Mouse (Mus musculus): Measurements from ENCODE around the gene Coro2a.
"Not testable (repeated sequence)": the region's sequence is repeated elsewhere in the genome, so short reads cannot be mapped to it uniquely, and the experiment has no call there.

The Coro2a gene

GRCm38 (mm10) chr4:46601844-46602423, at the start of gene Coro2a:
Coro2a (minus strand) TSS chr4:46602202.
- in situ Hi-C loops (cut with MboI, MseI), result no loop called here

- in situ Hi-C loops (cut with MboI, MseI), result no loop called here
Measured at GRCm38 (mm10) chr4:46650086-46650753, 48.2 kb upstream of the Coro2a start, which contains the start of gene Tbc1d2. Tbc1d2 (minus strand) TSS chr4:46650209.

DNA sequence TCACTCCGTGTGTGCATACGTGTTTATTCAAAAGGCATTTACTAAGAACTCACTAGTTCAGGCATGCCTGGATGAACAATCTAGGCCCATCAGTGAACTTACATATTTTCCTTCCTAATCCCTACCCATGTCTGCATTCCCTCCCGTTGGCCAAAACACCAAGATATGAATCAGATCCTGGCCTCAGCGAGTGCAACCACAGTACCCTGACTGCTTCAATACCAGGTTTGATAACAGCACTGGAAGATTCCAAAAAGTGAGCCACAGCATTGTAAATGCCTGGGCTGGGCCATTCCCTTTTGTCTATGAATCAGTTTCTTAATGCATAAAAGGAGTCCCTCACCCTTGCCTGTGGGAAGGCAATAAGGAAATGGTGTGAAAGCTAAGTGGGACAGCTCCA, 47.2 kb upstream of the Coro2a start:
- in situ Hi-C loops (cut with MboI, MseI), result loop anchor here (5.0 kb wide), 1 partner anchor 37 kb away; no protein-coding TSS in a partner anchor

DNA sequence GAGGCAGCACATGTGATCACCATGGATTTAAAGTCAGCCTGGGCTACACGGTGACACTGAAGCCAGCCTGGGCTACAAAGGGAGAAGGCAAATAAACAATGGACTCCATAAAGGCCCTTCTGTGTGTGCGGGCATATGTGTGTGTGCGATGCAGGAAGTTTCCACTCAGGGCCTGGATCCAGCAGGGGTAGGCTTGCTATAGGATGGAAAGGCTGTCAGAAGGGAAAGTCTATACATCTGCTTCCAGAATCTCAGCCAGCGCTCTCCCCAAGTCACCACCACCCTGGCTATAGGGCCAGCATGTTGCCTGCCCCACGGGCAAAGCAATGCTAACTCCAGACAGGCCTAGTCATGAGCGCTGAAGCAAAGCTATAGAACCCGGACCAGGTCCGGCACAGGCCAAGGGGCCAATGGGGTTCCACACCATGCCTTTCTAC, 41.7 kb upstream of the Coro2a start:
- in situ Hi-C loops (cut with MboI, MseI), result no loop called here

GRCm38 (mm10) chr4:46642924-46643675, 41.1 kb upstream of the Coro2a start:
- in situ Hi-C loops (cut with MboI, MseI), result no loop called here

GRCm38 (mm10) chr4:46641283-46641682, 39.3 kb upstream of the Coro2a start:
- in situ Hi-C loops (cut with MboI, MseI), result no loop called here

DNA sequence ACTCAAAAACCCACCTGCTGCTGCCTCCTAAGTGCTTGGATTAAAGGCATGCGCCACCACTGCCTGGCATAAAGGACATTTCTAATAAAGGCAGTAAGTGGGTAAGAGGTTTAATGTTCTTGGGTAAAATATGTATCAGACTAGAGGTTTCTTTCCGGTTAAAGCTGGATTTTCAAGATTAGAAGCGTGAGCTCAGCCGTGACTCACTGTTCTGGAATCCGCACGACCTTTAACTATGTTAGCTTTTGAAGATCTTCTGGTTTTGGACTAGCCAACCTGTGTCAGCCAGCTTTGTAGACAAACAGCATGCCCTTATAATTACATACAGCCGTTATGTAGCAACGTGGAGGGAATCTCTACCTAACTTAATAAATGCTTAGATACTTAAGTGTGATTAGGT, 37.9 kb upstream of the Coro2a start:
- in situ Hi-C loops (cut with MboI, MseI), result no loop called here

GRCm38 (mm10) chr4:46637250-46637649, 35.2 kb upstream of the Coro2a start:
- in situ Hi-C loops (cut with MboI, MseI), result not testable (repeated sequence)

DNA sequence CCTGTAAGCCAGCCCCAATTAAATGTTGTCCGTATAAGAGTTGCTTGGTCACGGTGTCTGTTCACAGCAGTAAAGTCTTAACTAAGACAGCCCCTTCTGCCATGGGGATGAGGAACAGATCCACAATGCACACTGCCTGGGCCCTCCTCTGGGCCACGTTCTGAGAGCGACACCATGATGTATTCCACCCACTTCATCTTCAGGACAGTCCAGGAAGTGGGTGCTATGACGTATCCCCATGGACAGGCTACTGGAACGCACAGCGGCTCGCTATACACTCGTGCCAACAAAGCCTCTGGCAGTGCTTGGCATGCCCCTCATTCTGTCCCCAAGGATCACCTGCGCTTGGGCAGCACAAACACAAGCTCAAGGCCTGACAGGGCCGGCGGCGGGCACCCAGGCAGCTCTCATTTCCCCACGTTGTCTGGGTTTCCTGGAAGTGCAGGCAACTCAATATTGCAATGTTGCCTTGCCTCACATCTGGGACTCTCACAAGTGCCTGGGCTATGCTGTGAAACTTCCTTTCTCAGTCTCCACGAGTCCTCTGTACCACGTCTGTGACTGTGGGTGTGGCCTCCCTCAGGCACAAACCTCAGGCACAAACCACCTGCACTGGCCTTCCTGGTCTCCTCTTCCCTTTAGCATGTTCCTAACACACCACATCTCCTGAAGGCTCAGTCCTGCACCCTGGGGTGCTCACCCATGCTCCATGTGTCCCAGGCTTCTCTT, 33.9 kb upstream of the Coro2a start:
- in situ Hi-C loops (cut with MboI, MseI), result no loop called here

GRCm38 (mm10) chr4:46634881-46635280, 32.9 kb upstream of the Coro2a start:
- in situ Hi-C loops (cut with MboI, MseI), result no loop called here

GRCm38 (mm10) chr4:46633565-46633964, 31.6 kb upstream of the Coro2a start:
- in situ Hi-C loops (cut with MboI, MseI), result not testable (repeated sequence)

- in situ Hi-C loops (cut with MboI, MseI), result no loop called here
Measured at GRCm38 (mm10) chr4:46632465-46632864, 30.5 kb upstream of the Coro2a start.

DNA sequence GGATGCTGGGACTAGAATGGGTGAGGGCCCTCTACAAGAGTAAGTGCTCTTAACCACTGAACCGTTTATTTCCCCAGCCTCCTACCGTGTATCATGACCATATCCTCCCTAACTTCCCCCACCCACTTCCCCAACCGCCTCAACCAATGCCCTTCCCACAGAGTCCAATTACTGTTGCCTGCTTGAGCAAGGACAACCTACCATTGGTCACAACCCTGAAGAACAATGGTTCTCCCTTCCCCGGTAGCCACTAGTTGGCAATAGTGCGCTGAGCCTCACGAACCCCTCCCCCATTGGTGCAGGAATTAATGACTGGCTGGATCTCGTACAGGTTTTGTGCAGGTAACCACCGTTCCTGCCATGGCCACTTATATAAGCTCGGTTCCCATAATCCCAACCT, 28.4 kb upstream of the Coro2a start:
- in situ Hi-C loops (cut with MboI, MseI), result no loop called here

DNA sequence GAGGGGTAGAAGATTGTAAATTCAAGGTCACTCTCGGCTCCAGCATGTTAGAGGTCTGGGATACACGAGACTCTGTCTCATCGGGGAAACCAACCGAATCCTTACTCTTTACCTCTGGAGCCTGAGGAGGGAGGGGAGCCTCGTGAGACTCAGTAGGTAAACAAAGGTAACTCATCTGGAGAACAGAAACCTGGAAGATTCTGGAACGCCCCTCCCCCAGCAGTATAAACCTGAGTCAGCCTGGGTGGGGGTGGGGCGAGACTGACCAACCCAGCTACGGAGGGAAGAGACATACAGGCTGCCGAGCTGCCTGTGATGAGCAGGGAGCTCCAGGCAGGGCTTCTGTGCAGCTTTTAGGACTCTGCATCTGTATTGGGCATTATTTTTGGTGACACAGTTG, 26.9 kb upstream of the Coro2a start:
- in situ Hi-C loops (cut with MboI, MseI), result no loop called here

DNA sequence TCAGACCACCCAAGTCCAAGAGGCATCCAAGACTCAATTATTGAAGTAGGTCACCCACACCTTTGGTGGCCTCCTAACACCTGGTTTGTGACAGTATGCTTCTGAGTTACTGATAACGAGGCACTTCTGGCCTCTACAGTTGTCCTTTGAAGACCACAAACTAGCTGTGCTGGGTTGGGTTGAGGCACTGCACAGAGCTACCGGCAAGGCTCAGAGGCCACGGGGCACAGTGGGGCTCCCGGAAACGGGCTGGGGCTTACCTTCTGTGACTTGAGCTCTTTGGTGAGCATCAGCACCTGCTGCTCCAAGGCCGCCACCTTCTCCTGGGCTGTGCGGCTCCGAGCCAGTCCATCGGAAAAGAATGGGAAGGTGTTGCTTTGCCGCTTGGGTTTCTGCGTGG, 26.1 kb upstream of the Coro2a start:
- in situ Hi-C loops (cut with MboI, MseI), result no loop called here

DNA sequence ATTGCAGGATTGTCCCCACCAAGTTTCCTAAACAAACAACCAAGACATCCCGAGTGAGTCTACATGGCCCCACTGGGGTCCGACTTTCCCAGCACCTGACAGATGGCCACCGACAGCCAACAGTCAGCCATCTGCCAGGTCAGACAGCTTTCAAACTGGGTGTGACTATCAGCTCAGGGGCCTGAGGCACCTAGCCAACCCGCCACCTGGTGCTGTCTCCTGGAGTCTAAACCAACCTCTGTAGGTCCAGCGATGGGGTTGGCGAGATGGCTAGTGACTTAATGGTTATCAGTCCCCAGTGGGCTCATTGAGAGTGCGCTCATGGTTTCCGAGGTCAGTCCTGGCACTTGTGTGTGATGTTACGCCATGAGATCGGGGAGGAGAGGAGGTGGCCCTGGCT, 23.1 kb upstream of the Coro2a start:
- in situ Hi-C loops (cut with MboI, MseI), result no loop called here

GRCm38 (mm10) chr4:46623007-46623406, 21.0 kb upstream of the Coro2a start:
- in situ Hi-C loops (cut with MboI, MseI), result no loop called here

DNA sequence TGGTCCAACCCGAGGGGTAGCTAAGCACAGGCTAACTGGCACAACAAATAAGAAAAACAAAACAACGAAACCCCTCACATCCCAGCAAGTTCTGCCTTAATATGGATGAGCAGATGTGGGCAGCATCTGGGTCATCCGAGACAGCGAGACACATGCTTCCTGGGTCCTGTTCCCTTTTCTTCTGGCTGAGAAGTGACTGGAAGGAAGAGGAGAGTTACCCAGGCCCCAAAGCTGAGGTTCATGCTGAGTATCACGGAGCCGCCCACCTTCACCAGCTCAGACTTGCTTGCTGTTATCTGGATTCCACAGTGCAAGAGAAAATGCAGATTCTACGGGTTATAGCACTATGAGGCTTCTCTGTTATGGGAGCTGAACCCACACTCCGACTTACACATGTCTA, 18.9 kb upstream of the Coro2a start:
- in situ Hi-C loops (cut with MboI, MseI), result no loop called here

DNA sequence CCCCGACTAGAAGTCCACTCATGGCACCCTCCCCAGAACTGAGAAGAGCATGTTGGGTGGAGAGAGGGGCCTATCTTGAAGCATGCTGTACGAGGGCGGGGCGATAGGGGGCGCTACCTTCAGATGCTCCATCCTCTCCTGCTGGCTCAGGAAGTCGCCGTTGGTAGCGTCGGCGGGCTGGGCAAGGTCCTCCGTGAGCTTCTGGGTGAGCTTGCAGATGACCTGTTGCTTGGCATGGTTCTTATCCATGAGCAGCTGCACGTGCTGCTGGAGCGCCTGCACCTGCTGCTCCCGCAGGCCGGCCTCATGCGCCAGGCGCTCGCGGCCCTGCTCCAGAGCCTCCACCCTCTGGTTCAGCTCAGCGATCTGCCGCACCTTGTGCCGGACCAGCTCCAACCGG, 18.3 kb upstream of the Coro2a start:
- in situ Hi-C loops (cut with MboI, MseI), result no loop called here

DNA sequence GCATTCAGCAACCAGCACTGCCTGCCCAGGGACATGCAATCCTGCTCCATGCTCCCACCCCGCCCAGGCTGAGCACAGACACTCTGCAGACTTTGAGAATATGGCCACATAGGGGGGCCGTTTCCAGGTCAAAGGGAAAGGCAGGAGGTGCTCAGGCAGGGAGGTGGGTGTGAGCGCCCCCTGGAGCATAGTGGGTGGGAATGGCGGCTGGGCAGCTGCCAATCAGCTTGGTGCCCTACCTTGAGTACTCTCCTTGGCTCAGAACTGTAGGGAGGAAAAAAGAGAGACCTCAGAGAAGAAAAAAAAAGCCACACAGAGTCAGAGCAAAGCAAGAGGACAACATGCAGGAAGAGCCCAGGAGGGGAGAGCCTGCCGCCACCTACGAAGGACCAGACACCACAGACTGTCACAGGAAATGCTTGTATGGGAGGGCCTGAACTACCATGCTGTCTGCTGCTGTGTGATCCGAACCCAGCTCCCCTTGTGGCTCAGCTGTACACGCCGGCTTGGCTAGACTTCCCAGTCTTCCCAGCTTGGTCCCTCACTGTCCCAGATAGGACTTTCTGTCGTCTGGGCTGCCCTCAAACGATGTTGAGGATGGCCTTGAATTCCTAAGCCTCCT, 16.3 kb upstream of the Coro2a start:
- in situ Hi-C loops (cut with MboI, MseI), result loop anchor here (10.0 kb wide), 1 partner anchor 426 kb away; no protein-coding TSS in a partner anchor

DNA sequence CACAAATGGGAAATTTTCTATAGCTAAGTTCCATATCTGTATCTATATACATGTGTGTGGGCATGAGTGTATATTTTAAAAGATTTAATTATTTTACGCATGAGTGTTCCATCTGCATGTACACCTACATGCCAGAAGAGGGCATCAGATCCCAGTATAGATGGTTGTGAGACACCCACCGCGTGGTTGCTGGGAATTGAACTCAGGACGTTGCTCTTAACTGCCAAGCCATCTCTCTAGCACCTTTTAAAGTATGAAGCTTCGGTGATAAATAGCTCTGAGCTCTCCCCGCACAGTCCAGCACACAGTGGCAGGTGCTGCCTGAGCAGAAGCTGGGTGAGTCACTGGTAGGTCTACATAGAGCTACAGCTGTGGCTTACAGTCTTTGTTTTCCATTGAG, 15.4 kb upstream of the Coro2a start:
- in situ Hi-C loops (cut with MboI, MseI), result loop anchor here (10.0 kb wide), 1 partner anchor 427 kb away; no protein-coding TSS in a partner anchor
